Mouse (Mus musculus): Measurements from ENCODE around the gene Akirin1.

Akirin1 gene

GRCm38 (mm10) chr4:123717574-123718433 lies 32.3 kb downstream of the Akirin1 start, which contains the start of gene Ndufs5:
TSS of gene Ndufs5 (minus strand) at chr4:123718202.
- peak; percentile 98 to 99 for DNase-seq

GRCm38 (mm10) chr4:123712431-123712830 lies 37.7 kb downstream of the Akirin1 start:
- no peak for DNase-seq

GRCm38 (mm10) chr4:123707340-123707739 lies 42.8 kb downstream of the Akirin1 start:
- DNase-seq, result no peak

GRCm38 (mm10) chr4:123705340-123705739 lies 44.8 kb downstream of the Akirin1 start:
- no peak for DNase-seq

- no peak for DNase-seq
These were observed 56.8 kb downstream of the Akirin1 start for GRCm38 (mm10) chr4:123693384-123693783.

- DNase-seq, result no peak
These were observed 58.1 kb downstream of the Akirin1 start for GRCm38 (mm10) chr4:123692071-123692470.

GRCm38 (mm10) chr4:123690311-123690710 lies 59.8 kb downstream of the Akirin1 start:
- DNase-seq, result no peak

GRCm38 (mm10) chr4:123687025-123687781 lies 62.9 kb downstream of the Akirin1 start:
- DNase-seq, result peak; percentile 72 to 74

- DNase-seq, result peak; percentile 66 to 71
These were observed 63.6 kb downstream of the Akirin1 start for GRCm38 (mm10) chr4:123686368-123687024.

GRCm38 (mm10) chr4:123685506-123686242 lies 64.5 kb downstream of the Akirin1 start:
- DNase-seq, result peak; percentile 93 to 95

- DNase-seq, result no peak
These were observed 65.1 kb downstream of the Akirin1 start for GRCm38 (mm10) chr4:123685046-123685445.

Measured in cerebellum, postnatal 14 days (tissue).